Mouse (Mus musculus): Measurements from ENCODE around the gene Creg1. TPM values are rescaled to one million over a fixed set of nuclear protein-coding genes. Genes with fewer than 3 reads are reported as not detected.
A peak's percentile ranks its signal among the peaks of the same experiment; 100 is the strongest.

The Creg1 gene
- polyA plus RNA-seq (2016; fragmentation: Nextera tagmentation; extraction: Ambion mirVana), result 30.0 and 40.7 TPM in 2 replicates

DNA sequence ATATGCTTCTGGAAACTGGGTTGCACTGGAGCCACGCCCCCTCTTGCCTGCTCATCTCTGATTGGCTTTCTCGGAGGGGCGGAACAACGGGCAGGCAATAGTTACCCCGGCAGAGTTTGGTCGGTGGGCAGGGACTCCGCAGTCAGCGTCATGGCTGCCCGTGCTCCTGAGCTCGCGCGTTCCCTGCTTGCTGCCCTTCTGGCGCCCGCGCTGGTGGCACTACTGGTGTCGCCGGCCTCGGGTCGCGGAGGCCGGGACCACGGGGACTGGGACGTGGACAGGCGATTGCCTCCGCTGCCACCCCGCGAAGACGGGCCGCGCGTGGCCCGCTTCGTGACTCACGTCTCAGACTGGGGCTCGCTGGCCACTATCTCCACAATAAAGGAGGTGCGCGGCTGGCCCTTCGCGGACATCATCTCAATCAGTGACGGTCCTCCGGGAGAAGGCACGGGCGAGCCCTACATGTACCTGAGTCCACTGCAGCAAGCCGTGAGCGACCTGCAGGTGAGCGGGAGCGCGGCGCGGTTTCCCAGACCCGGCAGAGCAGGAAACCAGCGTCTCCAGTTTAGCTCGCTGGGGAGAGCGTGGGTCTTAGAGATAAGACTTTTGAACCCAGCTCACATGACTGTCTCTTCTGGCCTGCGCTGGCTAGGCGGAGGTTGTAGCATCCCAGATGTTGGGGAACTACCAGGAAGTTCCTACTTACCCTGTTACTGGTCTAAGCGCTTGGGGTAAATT, at the start of gene Creg1:
Creg1 (plus strand) TSS at position 112 of the 738 bp plus-strand sequence.
- peak within 1 kb of the TSS; percentile 87 for H3K27ac ChIP-seq
- H3K4me1 ChIP-seq (replicated peaks), result peaks cover 25% of the 10 kb centered on the region
- no peaks in the 10 kb centered on the region for H3K36me3 ChIP-seq
- peak; percentile 91 for DNase-seq (ENCODE audit: low spot score)
- under 1% methylated on average over 57 of the region's 57 CpGs for WGBS
- H3K4me3 ChIP-seq, result peak within 1 kb of the TSS; percentile 67
- H3K27me3 ChIP-seq (ENCODE audit: insufficient read depth, poor library complexity, severe bottlenecking), result peaks cover 39% of the 10 kb centered on the region
- H3K9me3 ChIP-seq, result peaks cover 6% of the 10 kb centered on the region; the same call in 1 of the 2 replicates

DNA sequence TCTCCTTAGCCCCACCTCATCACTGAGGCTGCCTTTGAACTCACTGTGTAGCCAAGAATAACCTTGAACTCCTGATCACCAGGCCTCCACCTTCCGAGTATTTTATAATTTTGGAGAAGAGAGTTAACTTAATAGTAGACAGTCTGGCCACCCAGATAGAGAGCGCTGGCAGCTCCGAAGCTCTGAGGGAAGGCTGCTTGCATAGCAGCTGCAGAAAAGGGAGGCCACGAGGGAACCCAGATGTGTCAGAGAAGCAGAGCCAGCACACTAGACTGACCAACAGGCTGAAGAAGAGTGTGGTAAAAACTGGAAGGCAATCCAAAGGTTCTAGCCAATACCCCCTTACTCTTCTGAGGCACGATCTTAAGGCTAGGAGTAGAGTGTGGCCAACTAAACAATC, 49.7 kb upstream of the Creg1 start:
- no peak overlapping the region for H3K4me3 ChIP-seq
- peaks cover 20% of the 10 kb centered on the region for H3K27me3 ChIP-seq (ENCODE audit: insufficient read depth, poor library complexity, severe bottlenecking)
- H3K27ac ChIP-seq, result no peak overlapping the region
- no peaks in the 10 kb centered on the region for H3K9me3 ChIP-seq
- WGBS, result 84% methylated on average over 5 of the region's 5 CpGs
- no peaks in the 10 kb centered on the region for H3K36me3 ChIP-seq
- peaks cover 10% of the 10 kb centered on the region for H3K4me1 ChIP-seq (replicated peaks)
- DNase-seq (ENCODE audit: low spot score), result no peak

DNA sequence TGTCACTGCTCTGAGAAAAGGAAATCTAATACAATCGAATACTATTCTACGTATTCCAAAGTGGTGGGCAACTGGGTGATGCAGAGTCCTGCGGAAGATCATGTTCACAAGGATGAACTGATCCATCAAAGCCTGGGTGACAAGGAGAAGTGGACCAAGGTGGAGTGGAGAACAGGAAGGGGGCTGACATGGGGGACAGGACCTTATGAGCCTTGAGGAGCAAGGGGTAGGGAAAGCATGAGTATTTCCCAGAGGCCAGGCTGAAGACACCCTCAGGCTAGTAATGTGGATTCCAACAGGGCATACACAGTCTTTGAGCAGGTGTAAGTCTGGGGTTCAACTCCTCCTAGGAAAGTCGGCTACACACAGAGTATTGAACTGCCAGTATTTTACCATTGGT, 47.1 kb upstream of the Creg1 start:
- Histone ChIP-seq H3K27ac (peak overlapping the region; percentile 16; the same call in 1 of the 2 replicates), H3K4me3 (no peak overlapping the region), H3K27me3 (ENCODE audit: insufficient read depth, poor library complexity, severe bottlenecking) (0 out of 2 replicates have a peak, but pooled peaks cover 3% of the 10 kb centered on the region), H3K36me3 (no peaks in the 10 kb centered on the region), H3K9me3 (no peaks in the 10 kb centered on the region), H3K4me1 (replicated peaks) (peaks cover 7% of the 10 kb centered on the region)
- DNase-seq (ENCODE audit: low spot score), result no peak
- 92% methylated on average over 4 of the region's 4 CpGs for WGBS

DNA sequence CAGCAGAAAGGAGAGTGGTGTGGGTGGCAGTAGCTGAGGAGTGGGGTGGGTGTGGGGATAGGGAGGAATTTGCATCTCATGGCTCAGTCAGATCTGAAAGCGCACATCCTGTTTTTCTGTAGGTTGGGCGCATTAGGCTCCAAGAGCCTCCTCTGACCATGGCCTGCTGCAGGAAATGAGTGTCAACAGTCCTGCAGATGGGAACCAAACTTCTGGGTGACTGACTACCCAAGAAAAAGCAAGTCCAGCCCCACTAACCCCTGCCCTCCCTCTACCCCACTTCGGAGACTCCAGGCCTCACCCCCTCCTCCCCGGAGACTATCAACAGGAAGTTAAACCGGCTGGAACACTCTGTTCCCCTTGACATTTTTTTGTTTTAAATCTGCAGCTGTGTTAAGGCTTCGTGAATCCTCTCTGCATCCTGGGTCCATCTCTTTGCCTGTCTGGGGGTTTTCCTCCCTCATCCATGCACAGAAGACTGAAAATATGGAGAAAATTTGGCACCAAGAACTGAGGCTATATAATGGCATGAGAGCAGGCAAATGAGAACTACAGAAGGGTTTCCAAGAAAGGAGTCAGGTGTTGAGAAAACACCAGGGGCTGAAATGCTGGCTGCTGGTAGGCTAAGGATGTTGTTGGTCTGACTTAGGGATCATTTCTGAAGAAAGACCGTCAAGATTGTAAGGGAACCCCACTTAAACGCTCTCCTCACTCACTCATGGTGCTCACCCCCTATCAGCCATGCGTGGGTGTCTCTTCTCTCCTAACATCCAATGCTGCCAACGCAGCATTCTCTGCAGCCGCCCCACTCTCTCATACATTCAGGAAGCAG, 45.6 kb upstream of the Creg1 start:
- no peaks in the 10 kb centered on the region for H3K9me3 ChIP-seq
- no peak for DNase-seq (ENCODE audit: low spot score)
- H3K27me3 ChIP-seq (ENCODE audit: insufficient read depth, poor library complexity, severe bottlenecking), result 0 out of 2 replicates have a peak, but pooled peaks cover 3% of the 10 kb centered on the region
- no peak overlapping the region for H3K4me3 ChIP-seq
- WGBS, result 54% methylated on average over 11 of the region's 11 CpGs
- H3K27ac ChIP-seq, result 0 out of 2 replicates have a peak overlapping the region, but pooled peaks have one; percentile 47
- peaks cover 7% of the 10 kb centered on the region for H3K4me1 ChIP-seq (replicated peaks)
- no peaks in the 10 kb centered on the region for H3K36me3 ChIP-seq

DNA sequence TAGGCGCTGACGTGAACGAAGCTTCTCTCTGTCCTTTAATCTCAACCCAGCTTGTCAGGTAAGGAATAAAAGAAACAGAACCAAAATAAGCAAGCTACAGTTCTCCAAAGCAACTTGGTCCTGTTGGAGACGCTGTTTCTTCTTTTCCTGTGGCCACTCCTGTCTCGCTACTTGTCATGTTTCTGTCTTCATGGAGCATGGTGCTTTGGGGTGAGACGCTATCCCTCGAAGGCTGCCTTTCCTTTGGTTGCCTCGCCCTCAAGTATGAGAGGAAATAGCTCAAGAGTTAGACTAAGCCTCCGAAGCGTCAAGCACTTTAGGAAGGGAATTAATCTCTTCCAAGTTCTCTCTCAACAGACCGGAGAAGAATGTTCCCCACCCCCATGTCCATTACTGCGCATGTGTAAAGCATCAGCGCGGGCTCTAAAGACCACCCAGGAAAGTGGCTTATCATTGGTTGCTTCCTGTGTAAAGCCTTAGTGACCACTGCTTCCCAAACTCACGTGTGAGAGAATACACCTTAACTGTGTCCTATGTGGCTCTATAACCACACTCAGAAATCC, 44.9 kb upstream of the Creg1 start:
- Histone ChIP-seq H3K27me3 (ENCODE audit: insufficient read depth, poor library complexity, severe bottlenecking) (0 out of 2 replicates have a peak, but pooled peaks cover 3% of the 10 kb centered on the region), H3K9me3 (no peaks in the 10 kb centered on the region), H3K4me3 (no peak overlapping the region), H3K36me3 (no peaks in the 10 kb centered on the region), H3K4me1 (replicated peaks) (peaks cover 7% of the 10 kb centered on the region), H3K27ac (0 out of 2 replicates have a peak overlapping the region, but pooled peaks have one; percentile 47)
- DNase-seq (ENCODE audit: low spot score), result no peak
- WGBS, result 78% methylated on average over 15 of the region's 15 CpGs

DNA sequence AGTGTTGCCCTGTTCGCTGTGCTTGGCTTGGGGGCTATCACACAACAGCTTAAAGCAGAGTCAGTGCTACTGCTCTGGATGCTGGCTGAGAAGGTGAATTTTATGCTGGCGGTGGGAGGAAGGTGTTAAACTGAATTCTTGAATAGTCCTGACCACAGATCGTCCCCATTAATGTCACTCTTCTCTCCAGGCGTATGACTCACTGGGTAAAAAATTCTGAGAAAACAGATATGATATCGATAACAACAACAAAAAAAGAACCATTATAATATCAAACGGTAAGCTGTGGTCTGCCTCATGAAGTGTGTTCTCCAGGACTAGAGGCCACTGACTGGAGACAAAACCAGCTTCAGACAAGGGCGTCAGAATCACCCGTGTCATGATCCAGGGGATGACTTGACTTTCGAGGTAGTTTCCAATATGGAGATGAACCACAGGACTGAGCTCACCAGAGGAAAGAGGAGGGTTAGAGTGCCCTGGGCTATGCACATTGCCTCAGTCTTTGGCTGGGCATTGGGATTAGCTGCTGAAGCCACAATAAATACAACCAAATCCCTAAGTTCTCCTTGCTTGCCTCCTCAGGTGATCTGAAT, 40.9 kb upstream of the Creg1 start:
- Histone ChIP-seq H3K4me1 (replicated peaks) (peaks cover 39% of the 10 kb centered on the region), H3K4me3 (no peak overlapping the region), H3K27me3 (ENCODE audit: insufficient read depth, poor library complexity, severe bottlenecking) (no peaks in the 10 kb centered on the region), H3K27ac (no peak overlapping the region), H3K36me3 (no peaks in the 10 kb centered on the region), H3K9me3 (no peaks in the 10 kb centered on the region)
- DNase-seq (ENCODE audit: low spot score), result no peak
- WGBS, result 93% methylated on average over 9 of the region's 9 CpGs

DNA sequence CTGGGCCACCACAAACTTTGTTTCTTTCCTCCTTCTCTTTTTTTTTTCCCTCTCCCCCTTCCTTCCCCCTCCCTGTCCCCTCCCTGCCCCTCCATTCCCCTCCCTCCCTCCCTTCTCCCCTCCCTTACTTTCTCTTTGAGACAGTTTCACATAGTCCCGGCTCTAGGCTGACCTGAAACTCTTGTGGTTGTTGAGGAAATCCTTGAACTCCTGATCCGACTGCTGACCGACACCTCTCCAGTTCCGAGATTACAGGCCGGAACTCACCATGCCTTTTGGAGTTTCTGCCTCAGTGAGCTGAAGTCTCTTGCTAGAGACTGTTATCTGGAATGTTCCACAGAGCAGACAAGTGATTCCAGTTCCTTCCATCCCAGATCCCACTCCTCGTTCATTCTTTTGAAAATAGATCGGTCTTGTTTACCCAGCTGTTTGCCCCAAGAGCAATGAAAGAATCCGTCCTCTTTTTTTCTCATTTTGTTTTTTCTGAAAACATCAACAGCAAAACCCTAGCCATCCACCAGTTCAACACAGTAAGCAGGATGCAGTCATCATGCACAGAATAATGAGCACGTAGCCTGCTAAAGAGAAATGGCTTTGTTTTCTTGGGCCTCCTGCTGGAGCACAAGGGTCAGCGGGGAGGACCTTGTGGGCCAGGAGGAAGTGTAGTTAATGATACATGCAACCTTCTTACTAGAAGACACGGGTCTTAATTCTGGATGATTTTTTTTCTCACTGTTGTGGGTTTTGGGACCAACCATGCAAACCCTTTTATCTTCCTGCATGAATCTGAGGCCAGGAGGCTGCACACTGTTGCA, 39.1 kb upstream of the Creg1 start:
- peak overlapping the region; percentile 73 for H3K27ac ChIP-seq
- H3K9me3 ChIP-seq, result no peaks in the 10 kb centered on the region
- no peaks in the 10 kb centered on the region for H3K27me3 ChIP-seq (ENCODE audit: insufficient read depth, poor library complexity, severe bottlenecking)
- 49% methylated on average over 11 of the region's 11 CpGs for WGBS
- H3K4me1 ChIP-seq (replicated peaks), result peaks cover 35% of the 10 kb centered on the region
- no peaks in the 10 kb centered on the region for H3K36me3 ChIP-seq
- H3K4me3 ChIP-seq, result no peak overlapping the region
- no peak for DNase-seq (ENCODE audit: low spot score)

DNA sequence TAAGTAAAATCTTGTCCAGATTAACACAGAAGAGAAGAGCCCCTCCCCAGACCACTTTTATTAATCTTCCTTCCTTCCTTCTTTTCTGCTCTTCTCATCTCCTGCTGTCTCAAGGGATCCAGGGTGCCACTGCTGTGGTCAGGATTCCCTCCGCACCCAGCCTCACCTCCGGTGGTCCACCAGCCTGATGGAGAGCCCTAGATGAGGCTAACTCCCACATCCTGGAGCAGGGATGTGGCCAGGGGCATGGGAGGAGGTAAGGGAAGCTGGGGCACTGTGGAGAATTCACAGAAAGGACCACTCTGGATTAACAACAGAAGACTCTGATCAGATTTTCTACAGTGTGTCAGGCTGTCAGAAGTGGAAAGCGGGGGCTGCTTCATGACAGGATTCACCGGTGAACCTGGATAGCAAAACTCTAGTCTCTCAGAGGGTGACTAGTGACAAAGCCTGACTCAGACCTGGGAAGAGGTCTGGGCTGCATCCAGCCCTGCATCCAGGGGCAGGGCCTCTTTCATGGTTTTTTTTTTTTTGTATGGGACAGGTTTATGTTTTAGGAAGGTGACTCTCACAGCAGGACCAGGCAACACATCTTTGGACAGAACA, 38.4 kb upstream of the Creg1 start:
- no peaks in the 10 kb centered on the region for H3K9me3 ChIP-seq
- peak overlapping the region; percentile 73 for H3K27ac ChIP-seq
- no peak for DNase-seq (ENCODE audit: low spot score)
- no peaks in the 10 kb centered on the region for H3K36me3 ChIP-seq
- no peak overlapping the region for H3K4me3 ChIP-seq
- no peaks in the 10 kb centered on the region for H3K27me3 ChIP-seq (ENCODE audit: insufficient read depth, poor library complexity, severe bottlenecking)
- H3K4me1 ChIP-seq (replicated peaks), result peaks cover 35% of the 10 kb centered on the region
- WGBS, result 78% methylated on average over 4 of the region's 4 CpGs

DNA sequence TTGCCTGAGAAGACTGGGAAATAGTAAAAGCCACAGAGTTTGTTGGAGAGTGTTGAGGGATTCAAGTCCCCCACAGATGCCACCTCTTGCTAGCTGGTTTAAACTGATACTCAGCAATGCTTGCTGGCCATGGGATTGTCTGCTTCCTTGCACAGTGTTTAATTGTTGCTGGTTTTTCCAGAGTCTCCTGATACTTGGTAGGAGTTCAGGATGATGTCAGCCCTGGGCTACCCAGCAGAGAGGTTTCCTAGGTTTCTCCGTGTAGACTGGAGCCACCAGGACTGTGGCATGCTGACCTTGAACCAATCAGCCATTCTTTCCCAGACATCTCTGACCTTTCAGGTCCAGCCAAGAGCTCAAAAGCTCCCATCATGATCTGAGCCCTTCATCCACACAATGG, 36.6 kb upstream of the Creg1 start:
- Histone ChIP-seq H3K9me3 (no peaks in the 10 kb centered on the region), H3K4me3 (no peak overlapping the region), H3K36me3 (no peaks in the 10 kb centered on the region), H3K27ac (peak overlapping the region; percentile 53; the same call in 1 of the 2 replicates), H3K4me1 (replicated peaks) (peaks cover 35% of the 10 kb centered on the region), H3K27me3 (ENCODE audit: insufficient read depth, poor library complexity, severe bottlenecking) (no peaks in the 10 kb centered on the region)
- WGBS, result 22% methylated on average over 1 of the region's 1 CpGs
- DNase-seq (ENCODE audit: low spot score), result no peak

DNA sequence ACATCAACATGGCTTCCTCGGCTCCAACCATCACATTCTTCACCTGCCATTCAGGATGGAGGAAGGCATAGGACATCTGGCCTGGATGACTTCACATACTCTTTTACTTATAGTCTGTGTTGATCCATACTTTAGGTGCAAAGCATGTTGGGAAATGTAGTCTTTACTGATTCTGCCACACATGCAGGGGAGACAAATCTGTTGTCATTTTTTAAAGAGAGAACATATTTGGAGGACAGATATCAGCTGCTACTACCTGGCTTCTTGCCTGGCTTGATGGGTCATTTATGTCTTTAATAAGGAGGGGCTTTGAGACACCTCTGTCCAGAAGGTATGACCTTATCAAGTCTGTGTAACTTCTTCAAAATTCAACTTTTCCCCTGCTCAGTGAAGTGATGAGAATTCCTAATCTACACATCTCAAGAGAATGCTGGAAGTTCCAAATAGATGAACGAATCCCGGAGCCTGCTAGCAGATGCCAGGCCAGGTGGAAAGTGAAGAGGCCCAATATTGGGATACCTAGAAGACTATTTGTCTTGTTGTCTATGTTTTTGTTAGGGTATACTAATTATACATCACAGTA, 35.4 kb upstream of the Creg1 start:
- 89% methylated on average over 3 of the region's 3 CpGs for WGBS
- no peak for DNase-seq (ENCODE audit: low spot score)

DNA sequence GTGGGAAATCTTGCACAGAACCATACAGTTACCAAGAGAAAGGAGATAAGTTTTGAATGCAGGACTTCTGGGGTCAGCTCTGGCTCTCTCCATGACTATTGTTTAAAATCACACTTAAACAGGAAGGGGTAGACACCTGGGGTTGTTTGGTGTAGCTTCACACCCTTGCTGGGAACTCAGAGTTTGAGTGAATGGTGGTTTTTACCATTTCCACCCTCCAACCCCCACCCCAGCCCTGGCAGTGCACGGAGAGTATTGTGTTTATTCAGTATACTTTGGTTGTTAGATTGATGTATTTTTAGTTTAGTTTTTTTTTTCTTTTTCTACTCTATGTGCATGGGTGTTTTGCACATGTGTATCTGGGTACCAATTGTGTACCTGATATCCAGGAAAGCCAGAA, 33.4 kb upstream of the Creg1 start:
- no peak overlapping the region for H3K27ac ChIP-seq
- no peak overlapping the region for H3K4me3 ChIP-seq

More for the DNA sequence above, 35.4 kb upstream of the Creg1 start:
- no peaks in the 10 kb centered on the region for H3K36me3 ChIP-seq
- H3K27ac ChIP-seq, result no peak overlapping the region
- no peaks in the 10 kb centered on the region for H3K9me3 ChIP-seq
- H3K27me3 ChIP-seq (ENCODE audit: insufficient read depth, poor library complexity, severe bottlenecking), result no peaks in the 10 kb centered on the region
- H3K4me3 ChIP-seq, result no peak overlapping the region
- peaks cover 35% of the 10 kb centered on the region for H3K4me1 ChIP-seq (replicated peaks)

More for the DNA sequence above, 33.4 kb upstream of the Creg1 start:
- no peak for DNase-seq (ENCODE audit: low spot score)
- peaks cover 24% of the 10 kb centered on the region for H3K4me1 ChIP-seq (replicated peaks)
- H3K27me3 ChIP-seq (ENCODE audit: insufficient read depth, poor library complexity, severe bottlenecking), result peaks cover 6% of the 10 kb centered on the region; the same call in 1 of the 2 replicates
- H3K36me3 ChIP-seq, result no peaks in the 10 kb centered on the region
- no peaks in the 10 kb centered on the region for H3K9me3 ChIP-seq
- WGBS, result 53% methylated on average over 1 of the region's 1 CpGs

Measured in hindbrain, embryonic 10.5 days (tissue).